8 mouse cellular contexts compared by ENCODE assay signal in genomic region chr17:13006984-13007383, GRCm38 (mm10). TPM values are rescaled to one million over a fixed set of nuclear protein-coding genes. Genes with fewer than 3 reads are reported as not detected.
DNase-seq lines count a peak whose midpoint lies in the region; ATAC-seq and TF ChIP-seq lines count a peak whose summit lies in the region.

No protein-coding gene starts in this region.

- TF ChIP-seq CTCF in thymus, adult 2 months (IDR thresholded peaks at IDR 0.05; ENCODE audit: borderline replicate concordance, control insufficient read depth, extremely low read depth, insufficient read depth, low read length, poor library complexity), result no peak

- peaks cover 12% of the 10 kb centered on the region for H3K4me1 ChIP-seq in lung, embryonic 15.5 days
- peaks cover 9% of the 10 kb centered on the region for H3K4me1 ChIP-seq in forebrain, embryonic 12.5 days
- H3K4me1 ChIP-seq in limb, embryonic 13.5 days, result peaks cover 8% of the 10 kb centered on the region
- H3K4me1 ChIP-seq in thymus, adult 2 months (replicated peaks; ENCODE audit: control insufficient read depth, insufficient read depth, low read length), result peaks cover 7% of the 10 kb centered on the region

- TF ChIP-seq POLR2A in thymus, adult 2 months (IDR thresholded peaks at IDR 0.05; ENCODE audit: control insufficient read depth, extremely low read depth, insufficient read depth, low read length, poor library complexity), result no peak

- peak overlapping the region; percentile 90 for H3K4me3 ChIP-seq in lung, embryonic 15.5 days
- H3K4me3 ChIP-seq in forebrain, embryonic 12.5 days (replicated peaks), result peak overlapping the region; percentile 86
- H3K4me3 ChIP-seq in limb, embryonic 13.5 days, result peak overlapping the region; percentile 82
- no peak overlapping the region for H3K4me3 ChIP-seq in thymus, adult 2 months (ENCODE audit: control insufficient read depth, insufficient read depth, low read length)

- 0 out of 2 replicates have a peak overlapping the region, but pooled peaks have one; percentile 27 for H3K9ac ChIP-seq in lung, embryonic 15.5 days
- H3K9ac ChIP-seq in forebrain, embryonic 12.5 days, result peak overlapping the region; percentile 77; the same call in 1 of the 2 replicates
- H3K9ac ChIP-seq in limb, embryonic 13.5 days, result peak overlapping the region; percentile 57

- WGBS in lung, embryonic 15.5 days, result 48% methylated on average over 5 of the region's 5 CpGs
- WGBS in forebrain, embryonic 12.5 days, result 46% methylated on average over 5 of the region's 5 CpGs
- WGBS in limb, embryonic 13.5 days, result 47% methylated on average over 5 of the region's 5 CpGs
- 86% methylated on average over 5 of the region's 5 CpGs for WGBS in thymus, adult 2 months

- ATAC-seq in lung, embryonic 15.5 days (ENCODE audit: borderline replicate concordance, extremely low read depth, low FRiP score, low TSS enrichment), result no peak
- ATAC-seq in forebrain, embryonic 12.5 days (ENCODE audit: low FRiP score), result no peak
- ATAC-seq in limb, embryonic 13.5 days (ENCODE audit: low FRiP score, low read depth), result no peak

- peak overlapping the region; percentile 72 for H3K4me2 ChIP-seq in lung, embryonic 15.5 days
- H3K4me2 ChIP-seq in forebrain, embryonic 12.5 days, result peak overlapping the region; percentile 81
- H3K4me2 ChIP-seq in limb, embryonic 13.5 days (replicated peaks), result peak overlapping the region; percentile 85

- H3K27me3 ChIP-seq in lung, embryonic 15.5 days, result no peaks in the 10 kb centered on the region
- no peaks in the 10 kb centered on the region for H3K27me3 ChIP-seq in forebrain, embryonic 12.5 days
- H3K27me3 ChIP-seq in limb, embryonic 13.5 days, result no peaks in the 10 kb centered on the region
- no peaks in the 10 kb centered on the region for H3K27me3 ChIP-seq in thymus, adult 2 months (ENCODE audit: control insufficient read depth, insufficient read depth, low read length)

- no peak overlapping the region for H3K27ac ChIP-seq in lung, embryonic 15.5 days
- H3K27ac ChIP-seq in forebrain, embryonic 12.5 days, result no peak overlapping the region; the same call in 1 of the 2 replicates
- 0 out of 2 replicates have a peak overlapping the region, but pooled peaks have one; percentile 59 for H3K27ac ChIP-seq in limb, embryonic 13.5 days
- no peak overlapping the region for H3K27ac ChIP-seq in thymus, adult 2 months (ENCODE audit: control insufficient read depth, insufficient read depth, low read length)

- DNase-seq in lung, postnatal 14 days, result no peak
- peak; percentile 56 for DNase-seq in retina, postnatal 1 day
- DNase-seq in B cell, adult 2 months, result no peak
- no peak for DNase-seq in urinary bladder, adult 18-20 months (ENCODE audit: low spot score in 2 of 2)
- no peak for DNase-seq in thymus, adult 2 months

- H3K9me3 ChIP-seq in lung, embryonic 15.5 days, result no peaks in the 10 kb centered on the region
- H3K9me3 ChIP-seq in forebrain, embryonic 12.5 days, result no peaks in the 10 kb centered on the region
- H3K9me3 ChIP-seq in limb, embryonic 13.5 days, result no peaks in the 10 kb centered on the region

- H3K36me3 ChIP-seq in lung, embryonic 15.5 days, result peaks cover 12% of the 10 kb centered on the region
- peaks cover 4% of the 10 kb centered on the region; the same call in 1 of the 2 replicates for H3K36me3 ChIP-seq in forebrain, embryonic 12.5 days (replicated peaks)
- peaks cover 6% of the 10 kb centered on the region for H3K36me3 ChIP-seq in limb, embryonic 13.5 days
- H3K36me3 ChIP-seq in thymus, adult 2 months (ENCODE audit: control insufficient read depth, insufficient read depth, low read length), result no peaks in the 10 kb centered on the region

RNA-seq across cellular contexts. Expression of gene Sod2, which starts 0.3 kb away (rescaled TPM):
- 101 and 106 TPM in 2 replicates for polyA plus RNA-seq in lung, embryonic 15.5 days (2015; fragmentation: Nextera tagmentation; extraction: Ambion mirVana)
- polyA plus RNA-seq in forebrain, embryonic 12.5 days (2016; fragmentation: Nextera tagmentation; extraction: Ambion mirVana), result 105 and 109 TPM in 2 replicates
- polyA plus RNA-seq in limb, embryonic 13.5 days (2015; fragmentation: Nextera tagmentation; extraction: Ambion mirVana), result 85.1 and 93.4 TPM in 2 replicates
- 256 and 263 TPM in 2 replicates for polyA plus RNA-seq in thymus, adult 2 months (2012; rRNA removed)

RNA-seq across cellular contexts. Expression of gene Wtap, which starts 13.0 kb away (rescaled TPM):
- polyA plus RNA-seq in lung, embryonic 15.5 days (2015; fragmentation: Nextera tagmentation; extraction: Ambion mirVana), result 115 and 129 TPM in 2 replicates
- 87.7 and 111 TPM in 2 replicates for polyA plus RNA-seq in forebrain, embryonic 12.5 days (2016; fragmentation: Nextera tagmentation; extraction: Ambion mirVana)
- 173 and 180 TPM in 2 replicates for polyA plus RNA-seq in limb, embryonic 13.5 days (2015; fragmentation: Nextera tagmentation; extraction: Ambion mirVana)
- polyA plus RNA-seq in thymus, adult 2 months (2012; rRNA removed), result 31.1 and 31.2 TPM in 2 replicates

RNA-seq across cellular contexts. Expression of gene Gpr31b, which starts 45.1 kb away (rescaled TPM):
- polyA plus RNA-seq in lung, embryonic 15.5 days (2015; fragmentation: Nextera tagmentation; extraction: Ambion mirVana), result 0.26 TPM in 1 of 2 replicates, not detected in the other
- polyA plus RNA-seq in forebrain, embryonic 12.5 days (2016; fragmentation: Nextera tagmentation; extraction: Ambion mirVana), result not detected in 2 replicates
- not detected in 2 replicates for polyA plus RNA-seq in limb, embryonic 13.5 days (2015; fragmentation: Nextera tagmentation; extraction: Ambion mirVana)
- 0.16 and 0.36 TPM in 2 replicates for polyA plus RNA-seq in thymus, adult 2 months (2012; rRNA removed)

RNA-seq across cellular contexts. Expression of gene Acat2, which starts 46.4 kb away (rescaled TPM):
- polyA plus RNA-seq in lung, embryonic 15.5 days (2015; fragmentation: Nextera tagmentation; extraction: Ambion mirVana), result 116 and 117 TPM in 2 replicates
- polyA plus RNA-seq in forebrain, embryonic 12.5 days (2016; fragmentation: Nextera tagmentation; extraction: Ambion mirVana), result 370 and 386 TPM in 2 replicates
- polyA plus RNA-seq in limb, embryonic 13.5 days (2015; fragmentation: Nextera tagmentation; extraction: Ambion mirVana), result 207 and 209 TPM in 2 replicates
- polyA plus RNA-seq in thymus, adult 2 months (2012; rRNA removed), result 13.1 and 20.6 TPM in 2 replicates

RNA-seq across cellular contexts. Expression of gene Tcp10b, which starts 53.9 kb away (rescaled TPM):
- polyA plus RNA-seq in lung, embryonic 15.5 days (2015; fragmentation: Nextera tagmentation; extraction: Ambion mirVana), result not detected in 2 replicates
- 0.15 and 0.41 TPM in 2 replicates for polyA plus RNA-seq in forebrain, embryonic 12.5 days (2016; fragmentation: Nextera tagmentation; extraction: Ambion mirVana)
- 0.17 TPM in 1 of 2 replicates, not detected in the other for polyA plus RNA-seq in limb, embryonic 13.5 days (2015; fragmentation: Nextera tagmentation; extraction: Ambion mirVana)
- polyA plus RNA-seq in thymus, adult 2 months (2012; rRNA removed), result 0.06 and 0.16 TPM in 2 replicates

Comparison
In these comparisons a context has a peak if more than half of its experiments do, and no peak if none do; other contexts are left out.
1. H3K9ac ChIP-seq: peak in every context shown above with its lines; median percentile 77 in forebrain, embryonic 12.5 days; 57 in limb, embryonic 13.5 days; 27 in lung, embryonic 15.5 days.